Mouse (Mus musculus): ENCODE results near the gene Matk.
"Not testable (repeated sequence)": the region's sequence is repeated elsewhere in the genome, so short reads cannot be mapped to it uniquely, and the experiment has no call there.

The Matk gene

GRCm38 (mm10) chr10:81252424-81253419 lies at the start of gene Matk:
Gene Matk, plus strand, starts transcription at chr10:81252935.
- DNase-seq (ENCODE audit: low read depth, low spot score), result no peak

DNA sequence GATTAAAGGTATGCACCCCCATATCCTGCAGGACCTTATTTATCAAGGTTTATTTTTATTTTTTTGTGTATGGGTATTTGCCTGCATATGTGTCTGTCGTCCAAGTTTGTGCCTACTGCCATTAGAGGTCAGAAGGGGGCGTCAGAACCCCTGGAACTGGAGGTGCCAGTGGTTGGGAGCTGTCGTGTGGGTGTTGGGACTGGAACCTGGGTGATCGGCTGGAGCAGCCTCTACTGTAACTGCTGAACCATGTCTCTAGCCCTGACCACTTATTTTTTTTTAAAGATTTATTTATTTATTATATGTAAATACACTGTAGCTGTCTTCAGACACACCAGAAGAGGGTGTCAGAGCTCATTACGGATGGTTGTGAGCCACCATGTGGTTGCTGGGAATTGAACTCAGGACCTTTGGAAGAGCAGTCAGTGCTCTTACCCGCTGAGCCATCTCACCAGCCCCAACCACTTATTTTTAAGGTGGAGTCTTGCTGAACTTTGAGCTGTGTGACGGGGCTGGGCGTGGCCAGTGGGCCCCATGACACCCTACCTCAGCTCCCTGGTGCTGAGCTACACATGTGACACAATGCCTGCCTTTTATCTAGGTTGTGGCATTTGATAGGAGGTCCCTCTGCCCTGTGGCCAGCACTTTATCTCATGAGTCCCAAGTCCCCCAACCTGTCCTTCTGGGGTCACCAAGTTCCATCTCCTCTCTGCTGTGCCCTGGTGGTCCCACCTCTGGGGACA lies 49.6 kb upstream of the Matk start:
- DNase-seq (ENCODE audit: low read depth, low spot score), result no peak

DNA sequence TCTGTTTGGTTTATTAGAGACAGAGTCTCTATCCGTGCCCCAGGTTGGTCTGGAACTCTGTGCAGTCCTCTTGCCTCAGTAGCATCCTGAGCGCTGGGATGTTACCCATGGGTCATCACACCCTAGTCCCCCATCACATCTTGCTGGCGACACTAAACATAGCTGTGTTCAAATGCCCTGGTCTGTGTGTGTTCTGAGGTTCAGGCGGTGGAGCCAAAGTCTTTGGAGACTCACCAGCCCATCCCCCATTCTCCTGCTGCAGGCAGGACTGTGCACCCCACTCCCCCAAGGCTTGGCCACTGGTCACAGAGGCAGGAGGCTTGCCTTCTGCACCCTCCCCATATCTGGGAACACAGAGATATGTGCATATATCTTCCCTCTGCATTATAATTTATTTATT lies 48.6 kb upstream of the Matk start:
- DNase-seq (ENCODE audit: low read depth, low spot score), result no peak

- DNase-seq (ENCODE audit: low read depth, low spot score), result peak; percentile 34
These were observed 42.6 kb upstream of the Matk start for GRCm38 (mm10) chr10:81210154-81210553.

GRCm38 (mm10) chr10:81216260-81216659 lies 36.5 kb upstream of the Matk start:
- DNase-seq (ENCODE audit: low read depth, low spot score), result no peak

DNA sequence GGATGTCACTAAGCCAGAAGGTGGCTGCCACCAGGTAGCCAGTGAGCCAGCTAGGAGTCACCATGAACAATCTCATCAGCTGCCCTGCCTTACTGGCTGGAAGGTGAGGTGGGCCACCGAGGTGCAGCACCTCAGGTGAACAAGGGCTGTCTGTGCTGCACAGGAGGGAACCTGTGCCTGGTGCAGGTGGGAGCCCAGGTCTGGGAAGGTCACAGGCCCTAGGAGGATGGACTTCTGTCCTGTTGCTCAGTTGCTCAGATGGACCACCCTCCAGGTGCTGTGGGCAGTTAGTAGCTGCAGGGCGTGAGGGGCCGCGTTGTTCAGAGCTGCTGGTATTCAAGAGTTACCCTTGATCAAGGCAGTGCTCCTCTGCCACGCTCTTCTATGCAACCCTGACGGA lies 35.9 kb upstream of the Matk start:
- no peak for DNase-seq (ENCODE audit: low read depth, low spot score)

DNA sequence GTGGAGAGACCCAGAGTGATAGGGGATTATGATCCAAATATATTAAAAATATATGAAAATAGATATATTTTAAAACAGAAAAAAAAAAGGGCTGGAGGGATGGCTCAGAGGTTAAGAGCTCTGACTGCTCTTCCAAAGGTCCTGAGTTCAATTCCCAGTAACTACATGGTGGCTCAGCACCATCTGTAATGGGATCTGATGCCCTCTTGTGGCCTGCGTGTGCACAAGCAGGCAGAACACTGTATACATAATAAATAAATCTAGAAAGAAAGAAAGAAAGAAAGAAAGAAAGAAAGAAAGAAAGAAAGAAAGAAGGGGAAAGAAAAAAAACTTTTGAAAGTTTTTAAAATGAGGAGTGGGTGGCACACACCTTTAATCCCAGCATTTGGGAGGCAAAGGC lies 35.5 kb upstream of the Matk start:
- DNase-seq (ENCODE audit: low read depth, low spot score), result not testable (repeated sequence)

GRCm38 (mm10) chr10:81217964-81218363 lies 34.8 kb upstream of the Matk start:
- no peak for DNase-seq (ENCODE audit: low read depth, low spot score)

GRCm38 (mm10) chr10:81221402-81222015 lies 31.2 kb upstream of the Matk start:
- no peak for DNase-seq (ENCODE audit: low read depth, low spot score)

- not testable (repeated sequence) for DNase-seq (ENCODE audit: low read depth, low spot score)
These were observed 29.0 kb upstream of the Matk start for GRCm38 (mm10) chr10:81223731-81224130.

DNA sequence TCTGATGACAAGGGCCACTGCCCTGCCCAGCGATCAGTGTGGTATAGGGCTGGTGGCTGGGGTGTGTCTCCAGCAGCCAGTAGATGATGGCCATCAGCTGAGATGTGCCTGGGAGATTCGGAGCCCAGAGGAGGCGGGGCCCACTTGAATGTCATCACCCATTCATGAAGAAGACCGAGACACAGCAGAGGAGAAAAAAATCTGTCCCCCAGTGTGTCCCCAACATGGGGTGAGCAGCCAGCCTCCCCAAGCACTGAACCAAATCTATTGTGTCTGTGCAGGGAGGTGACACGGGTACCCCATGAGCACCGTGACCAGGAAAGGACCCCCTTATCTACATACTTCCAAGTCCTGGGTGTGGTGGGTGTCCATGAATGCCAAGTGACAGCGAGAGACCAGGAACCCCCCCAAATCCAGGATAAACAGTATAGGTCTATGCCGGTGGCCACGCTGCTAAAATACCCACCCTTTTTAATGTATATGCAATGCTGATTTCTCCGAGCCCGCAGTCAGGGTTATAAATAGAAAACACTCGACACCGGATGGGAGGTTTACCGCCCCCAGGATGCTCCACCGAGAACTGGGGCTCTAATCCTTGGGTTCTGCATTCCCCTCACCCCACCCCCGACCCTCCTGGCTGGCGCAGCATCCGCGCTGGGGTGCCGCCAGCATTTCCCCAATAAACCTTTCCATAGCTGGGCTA lies 22.8 kb upstream of the Matk start:
- DNase-seq (ENCODE audit: low read depth, low spot score), result no peak

- DNase-seq (ENCODE audit: low read depth, low spot score), result no peak
These were observed 22.1 kb upstream of the Matk start, which contains the start of gene Atcay for GRCm38 (mm10) chr10:81230438-81231332. Gene Atcay, minus strand, starts transcription at chr10:81230833.

- DNase-seq (ENCODE audit: low read depth, low spot score), result no peak
These were observed 21.3 kb upstream of the Matk start for GRCm38 (mm10) chr10:81231436-81231835.

- DNase-seq (ENCODE audit: low read depth, low spot score), result peak; percentile 74
These were observed 20.0 kb upstream of the Matk start, which contains the start of gene Zfr2 for GRCm38 (mm10) chr10:81232580-81233225. Gene Zfr2, plus strand, starts transcription at chr10:81233155.

DNA sequence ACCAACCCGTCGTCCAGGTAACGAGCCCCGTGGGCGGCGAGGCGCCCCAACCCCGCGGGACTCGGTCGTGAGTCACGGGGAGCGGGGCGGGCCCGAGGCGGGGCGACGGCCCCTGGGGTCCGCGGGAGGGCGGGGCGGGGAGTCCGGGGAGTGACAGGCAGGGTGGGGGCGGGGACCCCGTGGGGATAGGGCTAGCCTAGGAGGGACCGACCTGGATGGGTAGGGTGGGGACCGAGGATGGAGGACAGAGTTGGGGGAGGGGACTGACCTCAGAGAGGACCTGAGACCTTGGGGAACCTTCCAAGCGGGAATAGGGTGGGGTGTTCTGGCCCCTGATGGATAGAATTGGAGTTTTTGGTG lies 19.5 kb upstream of the Matk start:
- no peak for DNase-seq (ENCODE audit: low read depth, low spot score)

DNA sequence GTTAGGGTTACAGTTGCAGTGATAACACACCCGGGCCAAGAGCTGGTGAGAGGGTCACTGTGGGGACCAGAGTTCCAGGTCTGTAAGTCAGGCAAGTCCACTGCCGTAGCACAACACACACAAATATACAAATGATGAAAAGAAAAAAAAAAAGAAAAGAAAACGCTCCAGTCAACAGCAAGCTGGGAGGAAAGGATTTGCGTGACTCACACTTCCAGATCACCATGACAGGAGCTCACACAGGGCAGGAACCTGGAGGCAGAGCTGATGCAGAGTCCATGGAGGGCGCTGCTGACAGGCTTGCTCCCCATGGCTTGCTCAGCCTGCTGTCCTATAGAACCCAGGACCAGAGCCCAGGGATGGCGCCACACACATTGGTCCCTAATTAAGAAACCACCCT lies 18.5 kb upstream of the Matk start:
- no peak for DNase-seq (ENCODE audit: low read depth, low spot score)

DNA sequence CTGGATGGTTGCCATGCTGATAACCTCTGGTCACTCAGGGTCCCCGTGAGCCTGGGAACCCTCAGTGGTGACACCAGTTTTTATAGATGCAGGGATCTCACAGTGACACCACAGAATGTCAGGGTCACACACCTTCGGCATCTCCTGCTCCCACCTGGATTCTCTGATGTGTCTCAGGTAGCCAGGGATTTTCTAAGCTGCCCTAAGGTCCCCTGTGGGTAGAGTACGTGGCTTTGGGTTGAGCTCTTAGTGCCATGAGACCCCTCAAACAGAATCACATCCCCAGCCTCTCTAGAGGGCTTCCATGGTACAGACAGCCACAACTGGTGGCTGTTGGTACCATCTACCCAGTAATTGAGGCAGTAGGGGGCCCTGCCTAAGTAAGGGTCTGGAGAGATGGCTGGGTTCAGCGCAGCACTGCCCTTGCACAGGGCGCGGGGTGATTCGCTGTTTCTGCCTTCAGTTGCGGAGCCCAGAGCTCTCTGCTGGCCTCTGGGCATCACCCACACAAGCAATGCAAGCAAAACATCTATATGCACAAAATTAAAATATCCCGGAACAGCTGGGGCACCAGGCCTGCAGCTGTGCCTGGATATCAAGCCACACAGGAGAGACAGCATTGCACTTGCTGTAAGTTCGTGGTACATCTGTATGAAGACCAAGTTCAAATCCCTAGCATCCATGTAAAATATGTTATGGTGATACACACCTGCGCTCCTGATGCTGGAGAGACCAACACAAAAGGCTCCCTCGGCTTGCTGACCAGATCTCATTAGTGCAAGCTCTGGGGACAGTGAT lies 16.1 kb upstream of the Matk start:
- no peak for DNase-seq (ENCODE audit: low read depth, low spot score)

GRCm38 (mm10) chr10:81238618-81239017 lies 14.1 kb upstream of the Matk start:
- no peak for DNase-seq (ENCODE audit: low read depth, low spot score)

- DNase-seq (ENCODE audit: low read depth, low spot score), result no peak
These were observed 11.9 kb upstream of the Matk start for GRCm38 (mm10) chr10:81240876-81241275.
